Mouse (Mus musculus) hematopoietic stem cell, adult 5-6 weeks (primary cell): Measurements from ENCODE around the gene Lat. TPM values are rescaled to one million over a fixed set of nuclear protein-coding genes. Genes with fewer than 3 reads are reported as not detected.
"Not testable (repeated sequence)": the region's sequence is repeated elsewhere in the genome, so short reads cannot be mapped to it uniquely, and the experiment has no call there.

ENCODE experiments used
- ATAC-seq, 2 experiments: fragments of 125-278 bp in 1 of 2; replicated peaks in 1 of 2; 2 replicates each; pipeline ENCODE4 v1.8.0; 2016 to 2017; ENCODE audit warnings: inconsistent platforms in 2 of 2, mild to moderate bottlenecking in 2 of 2, moderate number of reproducible peaks in 2 of 2, low read depth in 1 of 2, moderate TSS enrichment in 1 of 2; ENCODE audit not compliant: low FRiP score in 2 of 2, poor library complexity in 2 of 2, severe bottlenecking in 2 of 2, insufficient read depth in 1 of 2, low TSS enrichment in 1 of 2
- total RNA-seq: library from RNA; stranded (forward); fragments of 172-1452, 232-1000 nt; gene quantifications from 2 replicates; pipeline ENCODE4 v1.2.3, GENCODE M21; 2017

Gene Lat
- 31.5 and 51.5 TPM in 2 replicates for total RNA-seq

GRCm38 (mm10) chr7:126369393-126369792, at the start of gene Lat:
Lat (minus strand) TSS chr7:126369570.
- peak; percentile 95 to 97 for ATAC-seq

DNA sequence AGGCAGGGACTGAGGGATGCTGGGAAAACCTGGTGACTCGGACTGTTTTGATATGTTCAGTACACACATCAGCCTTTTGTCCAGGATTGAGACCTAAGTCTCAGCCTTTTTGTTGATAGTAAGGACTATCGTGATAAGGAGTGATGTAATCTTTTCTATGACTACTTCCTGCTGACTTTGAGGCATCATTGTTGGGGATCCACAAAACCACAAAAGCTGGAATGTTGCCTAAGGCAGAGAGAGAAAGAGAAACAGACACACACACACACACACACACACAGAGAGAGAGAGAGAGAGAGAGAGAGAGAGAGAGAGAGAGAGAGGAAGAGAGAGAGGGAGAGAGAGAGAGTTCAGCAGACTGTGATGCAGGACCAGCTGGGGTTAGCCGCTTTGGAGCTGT, 49.1 kb upstream of the Lat start:
- ATAC-seq, result no peak

DNA sequence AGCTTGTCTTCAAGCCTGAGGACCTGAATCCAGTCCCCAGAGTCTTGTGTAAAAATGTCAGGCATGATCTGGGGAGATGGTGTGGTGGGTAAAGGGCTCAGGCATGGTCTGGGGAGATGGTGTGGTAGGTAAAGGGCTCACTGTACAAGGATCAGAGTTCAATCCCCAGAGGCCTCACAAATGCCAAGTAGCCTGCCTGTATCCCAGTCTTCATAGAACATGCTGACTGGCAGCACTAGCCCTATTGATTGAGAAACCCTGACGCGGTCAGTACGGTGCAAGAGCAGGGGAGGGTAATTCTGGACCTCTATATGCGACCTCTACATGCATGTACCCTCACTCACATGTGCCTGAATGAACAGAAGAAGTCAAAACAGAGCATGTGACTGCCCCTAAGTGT, 48.2 kb upstream of the Lat start:
- no peak for ATAC-seq

DNA sequence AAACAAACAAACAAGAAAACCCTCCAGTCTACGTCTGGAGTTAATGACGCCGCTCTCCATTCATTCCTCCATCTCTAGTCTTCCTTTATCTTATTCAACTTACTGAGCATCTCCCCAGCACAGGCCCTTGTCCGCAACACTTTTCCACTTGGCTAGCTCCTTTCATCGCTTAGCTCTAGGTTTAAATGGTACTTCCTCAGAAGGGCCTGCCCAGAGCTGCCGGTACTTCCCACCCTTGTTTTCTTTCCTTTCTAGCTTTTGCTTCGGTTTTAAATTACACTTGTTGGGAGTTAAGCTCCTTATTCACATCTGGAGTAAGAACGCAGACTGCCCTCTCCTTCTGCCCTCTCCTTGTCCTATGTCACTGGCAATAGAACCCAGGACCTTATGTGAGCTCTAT, 47.7 kb upstream of the Lat start:
- no peak for ATAC-seq

DNA sequence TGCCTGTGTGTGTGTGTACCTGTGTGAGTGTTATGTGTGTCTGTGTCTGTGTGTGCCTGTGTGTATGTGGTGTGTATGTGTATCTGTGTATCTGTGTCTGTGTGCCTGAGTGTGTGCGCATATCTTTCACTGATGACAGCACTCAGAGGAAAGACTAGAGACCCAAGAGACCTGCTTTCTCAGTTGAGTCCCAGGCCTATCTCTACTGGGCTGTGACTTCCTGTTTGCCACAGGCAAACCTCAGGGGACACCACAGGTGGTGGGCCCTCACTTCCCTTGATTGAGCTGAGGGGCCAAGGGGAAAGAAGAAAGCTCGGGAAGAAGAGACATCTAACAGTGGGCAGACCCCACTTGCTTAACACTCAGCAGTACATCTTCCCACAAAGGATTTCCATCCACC, 47.2 kb upstream of the Lat start:
- peak; percentile 64 to 67 for ATAC-seq

GRCm38 (mm10) chr7:126414725-126415124, 45.4 kb upstream of the Lat start, which contains the start of gene Cd19:
Cd19 (minus strand) TSS chr7:126414889.
- no peak for ATAC-seq

GRCm38 (mm10) chr7:126411061-126411460, 41.7 kb upstream of the Lat start:
- ATAC-seq, result no peak

- ATAC-seq, result no peak
Measured at GRCm38 (mm10) chr7:126408686-126409085, 39.3 kb upstream of the Lat start.

DNA sequence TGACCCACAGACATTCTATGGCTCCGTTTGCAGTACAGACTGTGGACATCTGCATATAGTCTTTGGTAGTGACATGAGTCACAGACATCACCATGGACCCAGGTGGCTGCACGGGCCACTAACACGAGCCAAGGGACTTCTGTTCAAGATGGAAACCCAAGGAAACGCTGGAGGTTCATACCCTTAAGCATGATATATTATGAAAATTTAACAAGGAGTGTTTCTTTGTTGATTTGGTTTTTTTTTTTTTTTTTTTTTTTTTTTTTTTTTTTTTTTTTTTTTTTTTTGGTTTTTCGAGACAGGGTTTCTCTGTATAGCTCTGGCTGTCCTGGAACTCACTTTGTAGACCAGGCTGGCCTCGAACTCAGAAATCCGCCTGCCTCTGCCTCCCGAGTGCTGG, 33.1 kb upstream of the Lat start:
- ATAC-seq, result not testable (repeated sequence)

GRCm38 (mm10) chr7:126399548-126399947, 30.2 kb upstream of the Lat start:
- ATAC-seq, result peak; percentile 31 to 58; a peak in 2 of 4 replicates

- no peak for ATAC-seq
Measured at GRCm38 (mm10) chr7:126397822-126398221, 28.5 kb upstream of the Lat start.

GRCm38 (mm10) chr7:126397221-126397620, 27.9 kb upstream of the Lat start:
- ATAC-seq, result no peak

- ATAC-seq, result peak; percentile 97 to 100
Measured at GRCm38 (mm10) chr7:126396298-126397119, 27.1 kb upstream of the Lat start, which contains the start of gene Nfatc2ip. Nfatc2ip (minus strand) TSS chr7:126396737.

DNA sequence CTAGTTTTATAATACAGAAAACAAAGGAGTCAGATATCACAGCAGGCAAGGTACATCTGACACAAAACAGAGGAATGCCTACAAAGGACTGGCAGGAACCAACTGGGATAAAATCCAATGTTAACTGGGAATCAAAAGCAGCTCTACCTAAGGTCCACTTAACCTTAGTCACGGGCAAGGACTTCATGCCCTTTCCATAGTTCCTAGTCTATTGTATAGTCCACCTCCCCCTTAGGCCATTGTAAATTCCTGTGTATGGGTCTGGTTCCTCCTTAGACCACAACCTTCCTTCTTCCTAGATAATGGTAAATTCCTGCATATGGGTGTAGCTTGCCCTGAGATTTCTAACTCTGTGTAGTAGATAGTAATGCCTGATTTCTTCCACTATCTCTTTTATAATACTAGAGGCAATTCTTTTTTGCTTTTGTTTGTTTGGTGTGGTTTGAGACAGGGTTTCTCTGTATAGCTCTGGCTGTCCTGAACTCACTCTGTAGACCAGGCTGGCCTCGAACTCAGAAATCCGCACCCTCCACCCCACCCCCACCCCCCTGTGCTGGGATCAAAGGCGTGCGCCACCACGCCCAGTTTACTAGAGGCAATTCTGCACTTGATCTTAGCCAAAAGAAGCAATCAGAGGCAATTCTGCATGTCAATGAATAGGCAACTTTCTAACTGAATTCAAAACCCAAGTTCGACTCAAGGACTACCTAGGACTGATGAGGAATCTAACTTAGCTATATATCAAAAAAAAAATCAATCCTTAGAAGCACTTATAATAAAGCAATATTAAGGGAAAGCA, 22.9 kb upstream of the Lat start:
- ATAC-seq, result not testable (repeated sequence)

- no peak for ATAC-seq
Measured at GRCm38 (mm10) chr7:126388185-126388584, 18.8 kb upstream of the Lat start.

- no peak for ATAC-seq
Measured at GRCm38 (mm10) chr7:126383565-126383964, 14.2 kb upstream of the Lat start.

DNA sequence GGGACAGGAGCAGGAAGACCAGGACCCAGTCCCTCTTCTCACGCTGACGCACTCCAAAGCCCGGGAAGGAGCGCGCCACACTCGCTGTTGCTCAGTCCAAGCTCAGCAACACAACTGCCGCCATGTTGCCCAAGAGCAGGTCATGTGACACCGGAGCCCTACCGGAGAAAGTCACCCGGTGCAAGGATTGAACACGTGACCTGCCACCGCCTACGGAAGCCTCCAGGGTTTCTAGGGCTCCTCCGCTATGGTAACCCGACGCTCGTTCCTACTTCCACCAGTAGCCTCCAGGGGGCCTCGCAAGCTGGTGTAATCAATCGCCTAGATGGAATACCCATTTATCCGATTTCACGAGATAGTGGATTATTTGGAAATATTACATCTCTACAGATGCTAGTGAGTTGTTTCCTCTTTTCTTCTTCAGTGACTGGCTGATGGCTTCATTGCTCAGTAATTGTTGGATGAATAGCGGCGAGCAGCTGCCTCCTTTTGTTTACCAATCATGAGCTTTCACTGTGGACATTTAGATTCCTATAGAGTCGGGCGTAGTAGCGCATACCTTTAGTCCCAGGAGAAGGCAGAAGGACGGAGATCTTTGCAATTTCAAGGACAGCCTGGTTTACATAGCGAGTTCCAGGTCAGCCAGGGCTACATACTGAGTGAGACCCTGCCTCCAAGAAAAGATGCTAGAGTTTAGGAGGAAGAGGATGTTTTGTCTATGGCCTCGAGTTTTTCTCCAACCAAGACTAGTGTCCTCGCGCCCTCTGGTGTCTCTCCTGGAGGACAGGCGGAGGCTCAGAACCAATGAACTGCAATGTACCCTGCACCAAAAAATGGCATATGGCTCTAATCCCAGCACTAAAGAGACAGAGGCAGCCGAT, 8.1 kb upstream of the Lat start, which contains the start of gene Spns1:
Gene Spns1 (minus strand): TSS at position 173 of the 881 bp plus-strand sequence.
- ATAC-seq, result peak; percentile 93 to 94
